Mouse (Mus musculus) heart, adult 18-20 months (tissue): ENCODE measurements around the gene Ap3d1. TPM values are rescaled to one million over a fixed set of nuclear protein-coding genes. Genes with fewer than 3 reads are reported as not detected.
A peak's percentile ranks its signal among the peaks of the same experiment; 100 is the strongest.

Source experiments
- DNase-seq, 2 experiments: peaks; one replicate each; pipeline ENCODE4 v3.0.0; 2021 to 2022; ENCODE audit warnings: mixed read lengths in 1 of 2
- long read RNA-seq, 2 experiments: library from polyadenylated mRNA; stranded (forward); transcript quantifications; one replicate each; pipeline ENCODE4 v2.0.0; 2021
- total RNA-seq, 2 experiments: library from RNA; stranded (reverse); gene quantifications; 2 replicates each; pipeline ENCODE4 v1.2.3; 2021

The Ap3d1 gene
- 10 to 100 TPM; 42.3 to 45.0 TPM for total RNA-seq
- long read RNA-seq, experiment 1, full-length matches to known transcripts, result 3 of 9 reads
- long read RNA-seq, experiment 1, partial matches to known transcripts, result 3 of 9 reads
- long read RNA-seq, experiment 1, other reads (novel, unspliced or antisense), result 3 of 9 reads
- long read RNA-seq, experiment 2, full-length matches to known transcripts, result 5 of 11 reads
- long read RNA-seq, experiment 2, partial matches to known transcripts, result 5 of 11 reads
- long read RNA-seq, experiment 2, other reads (novel, unspliced or antisense), result 1 of 11 reads

DNA sequence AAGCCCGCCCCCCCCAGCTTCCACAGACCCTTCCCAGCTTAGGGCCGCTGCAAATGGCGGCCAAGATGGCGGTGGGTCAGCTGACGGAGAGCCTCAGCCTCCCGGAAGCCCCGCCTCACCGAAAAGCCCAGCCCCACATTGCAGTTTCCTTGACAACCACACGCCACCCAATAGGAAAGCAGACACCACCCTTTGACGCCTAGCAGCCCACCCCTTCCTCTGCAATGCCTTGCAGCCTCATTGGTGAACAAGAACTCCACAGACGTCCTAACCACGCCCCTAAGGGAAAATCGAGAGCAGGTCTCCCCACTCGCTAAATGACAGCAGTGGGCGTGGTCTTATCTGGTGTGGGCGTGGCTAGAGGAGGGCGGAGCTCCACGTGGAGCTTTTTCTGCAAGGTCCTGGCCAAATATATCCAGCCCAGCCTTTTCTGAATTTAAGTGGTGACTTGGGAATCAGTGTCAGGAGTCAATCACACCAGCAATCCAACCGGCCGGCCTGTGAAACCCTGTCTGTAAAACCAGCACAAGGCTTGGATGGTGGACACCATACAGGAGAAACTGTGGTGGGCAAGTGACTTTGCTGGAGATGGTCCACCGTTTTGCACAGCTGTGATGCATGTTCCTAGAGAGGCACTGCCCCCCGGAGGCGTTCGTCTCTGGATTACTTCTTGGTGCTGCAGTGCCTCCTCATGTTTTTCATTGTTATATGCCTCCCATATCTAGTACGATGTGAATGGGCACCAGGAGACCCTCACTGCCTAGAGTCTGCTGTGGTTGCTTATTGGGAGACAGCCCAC, at the start of gene Ap3d1:
Gene Ap3d1, minus strand, starts transcription at position 85 of the 799 bp plus-strand sequence.
- peak; percentile 99 to 100 for DNase-seq

DNA sequence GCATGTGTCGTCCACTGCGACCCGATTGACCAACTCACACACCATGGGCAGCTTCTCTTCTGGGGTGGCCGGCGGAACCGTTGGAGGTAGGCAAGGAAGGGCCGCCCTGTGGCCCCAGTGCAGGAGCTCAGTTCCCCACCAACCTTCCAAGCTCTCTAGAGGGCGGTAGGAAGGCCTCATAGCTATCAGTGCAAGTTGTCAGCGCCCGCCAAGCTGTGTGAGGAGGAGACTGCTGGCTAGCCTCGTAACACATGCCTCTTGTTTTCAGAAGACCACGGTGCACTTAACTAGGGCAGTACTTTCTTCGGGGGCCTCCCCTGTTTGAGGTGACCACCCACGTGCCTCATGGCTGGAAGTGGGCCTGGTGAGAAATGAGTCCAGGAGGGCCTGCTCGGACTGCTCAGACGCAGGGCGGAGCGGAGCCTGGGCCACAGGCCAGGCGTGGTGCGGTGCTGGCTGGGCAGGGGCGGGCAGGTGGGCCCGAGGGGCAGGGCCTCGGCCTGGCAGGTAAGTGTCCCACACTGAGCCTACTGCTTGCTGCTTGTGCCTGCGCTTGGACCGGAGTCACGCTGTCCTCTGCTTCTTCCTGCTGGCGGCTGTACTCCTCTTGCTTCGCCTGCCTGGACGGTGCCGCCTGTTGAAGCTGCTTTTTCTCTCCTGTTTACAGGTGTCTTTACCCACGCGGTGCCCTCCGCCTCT, 49.6 kb upstream of the Ap3d1 start:
- peak in 1 of 2 experiments; percentile 48 for DNase-seq

DNA sequence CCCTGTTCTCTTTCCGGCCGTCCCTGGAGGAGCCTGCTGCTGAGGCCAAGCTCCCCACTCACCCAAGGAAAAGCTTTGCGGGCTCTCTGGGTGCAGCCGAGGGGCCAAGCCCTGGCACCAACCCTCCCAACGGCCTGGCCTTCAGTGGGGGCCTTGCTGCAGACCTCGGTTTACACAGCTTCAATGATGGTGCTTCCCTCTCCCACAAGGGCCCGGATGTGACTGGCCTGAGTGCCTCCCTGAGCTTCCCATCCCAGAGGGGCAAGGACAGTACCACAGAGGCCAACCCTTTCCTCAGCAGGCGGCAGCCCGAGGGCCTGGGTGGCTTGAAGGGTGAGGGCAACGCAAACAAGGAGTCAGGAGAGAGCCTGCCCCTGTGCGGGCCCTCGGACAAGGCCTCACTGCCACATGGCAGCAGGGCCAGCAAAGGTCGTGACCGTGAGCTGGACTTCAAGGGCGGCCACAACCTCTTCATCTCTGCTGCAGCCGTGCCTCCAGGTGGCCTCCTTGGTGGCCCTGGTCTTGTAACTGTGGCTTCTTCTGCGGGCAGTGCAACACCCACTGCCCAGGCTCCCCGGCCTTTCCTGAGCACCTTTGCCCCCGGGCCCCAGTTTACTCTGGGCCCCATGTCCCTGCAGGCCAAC, 48.8 kb upstream of the Ap3d1 start:
- no peak for DNase-seq

DNA sequence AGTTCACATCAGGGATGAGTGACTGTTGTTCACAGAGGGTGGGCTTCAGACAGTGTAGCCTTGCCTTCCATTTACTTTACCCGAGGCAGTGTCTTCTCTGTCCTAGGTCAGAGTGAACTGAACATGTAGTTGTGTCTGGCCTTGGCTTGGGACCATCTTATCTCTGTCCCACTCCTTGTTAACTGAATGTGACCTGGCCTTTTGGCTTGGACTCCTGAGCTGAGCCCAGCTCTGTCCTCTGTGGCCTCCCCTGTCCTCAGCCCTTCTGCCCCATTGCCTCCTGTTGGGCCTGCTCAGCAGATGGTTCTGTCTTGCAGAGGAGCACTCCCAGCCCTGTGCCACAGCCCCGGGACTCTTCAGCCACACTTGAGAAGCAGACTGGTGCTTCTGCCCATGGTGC, 45.5 kb upstream of the Ap3d1 start:
- peak; percentile 60 to 82 for DNase-seq

DNA sequence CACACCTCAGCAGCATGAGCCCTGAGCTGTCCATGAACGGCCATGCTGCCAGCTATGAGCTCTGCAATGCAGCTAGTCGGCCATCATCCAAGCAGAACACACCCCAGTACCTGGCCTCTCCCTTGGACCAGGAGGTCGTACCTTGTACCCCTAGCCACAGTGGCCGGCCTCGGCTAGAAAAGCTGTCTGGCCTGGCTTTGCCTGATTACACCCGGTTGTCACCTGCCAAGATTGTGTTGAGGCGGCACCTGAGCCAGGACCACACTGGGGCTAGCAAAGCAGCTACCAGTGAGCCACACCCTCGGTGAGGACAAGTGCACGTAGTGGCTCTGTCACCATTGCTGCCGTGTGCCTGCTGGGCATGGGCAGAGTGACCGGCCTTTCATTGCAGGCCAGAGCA, 43.9 kb upstream of the Ap3d1 start:
- no peak for DNase-seq

DNA sequence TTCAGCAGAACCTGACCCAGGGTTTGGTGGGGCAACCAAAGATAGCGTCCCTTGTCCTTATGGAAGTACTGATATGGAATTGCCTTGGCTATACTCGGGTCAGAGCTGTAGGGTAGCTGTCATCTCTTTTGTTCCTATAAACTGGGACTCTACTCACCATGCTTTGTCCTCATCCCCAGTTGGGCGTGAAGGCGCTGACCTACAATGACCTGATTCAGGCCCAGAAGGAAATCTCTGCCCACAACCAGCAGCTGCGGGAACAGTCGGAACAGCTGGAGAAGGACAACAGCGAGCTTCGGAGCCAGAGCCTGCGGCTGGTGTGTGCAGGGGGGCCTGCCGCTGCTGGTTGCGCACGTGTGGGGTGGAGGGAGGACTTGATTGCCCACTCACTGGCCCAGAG, 42.8 kb upstream of the Ap3d1 start:
- peak; percentile 44 to 59 for DNase-seq

DNA sequence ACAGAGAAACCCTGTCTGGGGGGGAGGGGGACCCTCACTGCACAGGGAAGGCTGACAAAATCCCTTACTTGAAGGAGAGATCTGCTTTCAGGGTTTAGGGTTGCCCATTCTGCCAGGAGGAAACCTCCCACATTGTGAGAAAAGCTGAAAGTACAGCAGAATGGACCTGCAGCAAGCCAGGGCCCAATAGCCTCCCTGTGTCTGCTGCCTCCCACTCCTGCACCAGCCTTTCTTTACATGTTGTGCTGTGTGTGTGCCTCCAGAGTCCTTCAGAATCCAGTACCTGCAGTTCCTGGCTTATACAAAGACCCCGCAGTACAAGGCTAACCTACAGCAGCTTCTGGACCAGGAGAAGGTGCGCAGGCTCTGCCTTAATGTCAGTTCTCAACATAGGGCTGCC, 42.2 kb upstream of the Ap3d1 start:
- DNase-seq, result no peak

DNA sequence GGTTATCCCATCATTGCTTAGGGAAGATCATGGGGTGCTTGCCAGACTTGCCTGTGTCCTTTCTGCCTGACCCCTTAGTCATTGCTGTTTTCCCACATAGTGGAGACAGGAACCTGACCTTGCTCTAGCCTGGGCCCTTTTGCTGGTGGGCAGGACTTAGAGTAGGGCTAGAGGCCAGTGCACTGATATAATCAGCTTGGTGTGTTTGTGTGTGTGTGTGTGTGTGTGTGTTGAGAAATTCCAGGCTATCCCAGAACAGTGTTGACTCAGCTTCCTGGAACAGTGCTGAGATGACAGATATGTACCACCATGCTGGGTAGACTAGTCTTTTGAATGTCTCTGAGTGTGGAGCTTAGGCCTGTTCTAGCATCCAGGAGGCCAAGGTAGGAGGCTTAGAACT, 37.5 kb upstream of the Ap3d1 start:
- no peak for DNase-seq

DNA sequence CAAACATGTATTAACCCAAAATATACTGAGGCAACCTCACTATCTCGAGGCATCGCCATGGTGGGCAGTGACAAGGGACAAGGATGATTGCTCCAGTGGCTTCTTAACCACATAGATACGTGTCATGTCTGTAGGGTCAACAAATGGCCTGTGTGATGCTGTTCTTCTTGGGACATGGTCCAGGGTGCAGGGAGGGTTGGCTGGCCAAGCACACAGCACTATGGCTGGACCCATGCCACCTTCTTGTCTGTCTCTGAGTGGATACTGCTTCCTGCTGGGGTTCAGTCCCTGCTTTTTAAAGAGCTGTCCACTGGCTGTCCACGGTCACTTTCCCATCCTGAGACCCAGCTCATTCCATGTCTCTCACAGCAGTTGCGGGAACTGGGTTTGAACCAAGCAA, 35.1 kb upstream of the Ap3d1 start:
- peak in 1 of 2 experiments; percentile 42 for DNase-seq

DNA sequence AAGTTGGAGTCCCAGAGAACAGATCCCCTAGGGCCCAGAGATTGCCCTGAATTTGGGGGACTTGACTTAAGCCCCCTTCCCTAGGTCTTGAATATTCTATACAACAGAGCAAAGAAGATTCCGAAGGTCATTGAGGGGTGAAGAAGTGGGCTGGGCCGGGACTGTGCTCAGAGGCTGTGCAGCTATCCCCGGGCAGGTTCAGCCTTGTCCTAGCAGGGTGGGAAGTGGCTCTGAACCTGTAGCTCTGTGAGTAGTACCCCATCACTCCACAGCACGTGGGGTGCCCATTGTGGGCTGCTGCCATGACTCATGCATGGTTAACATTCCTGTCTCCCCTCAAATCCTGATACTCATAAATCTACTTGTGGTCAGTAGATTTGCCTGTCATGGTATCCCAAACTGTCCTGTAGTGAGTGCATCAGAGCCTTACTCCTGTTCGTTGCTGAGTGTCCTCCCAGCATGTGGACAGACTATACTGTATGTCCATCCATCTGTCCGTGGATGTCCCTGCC, 34.4 kb upstream of the Ap3d1 start:
- DNase-seq, result no peak

DNA sequence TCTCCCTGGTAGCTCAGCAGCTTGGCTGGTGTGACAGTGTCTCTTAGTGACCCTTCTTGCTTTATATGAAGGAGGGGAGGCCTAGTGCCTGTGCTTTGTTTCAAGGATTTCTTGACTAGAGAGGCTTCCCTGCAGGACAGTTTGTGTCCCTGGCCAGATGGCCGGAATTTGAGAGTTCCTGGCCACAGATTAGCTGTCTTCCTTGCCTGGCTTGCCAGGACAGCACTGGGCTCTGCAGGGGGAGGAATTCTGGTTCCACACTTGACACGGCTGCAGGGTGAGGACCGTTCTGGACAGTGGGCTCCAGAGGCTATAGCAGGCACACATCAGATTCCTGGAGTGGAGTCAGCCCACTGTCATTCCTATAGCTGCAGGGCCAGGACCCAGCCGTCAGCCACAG, 33.7 kb upstream of the Ap3d1 start:
- no peak for DNase-seq

DNA sequence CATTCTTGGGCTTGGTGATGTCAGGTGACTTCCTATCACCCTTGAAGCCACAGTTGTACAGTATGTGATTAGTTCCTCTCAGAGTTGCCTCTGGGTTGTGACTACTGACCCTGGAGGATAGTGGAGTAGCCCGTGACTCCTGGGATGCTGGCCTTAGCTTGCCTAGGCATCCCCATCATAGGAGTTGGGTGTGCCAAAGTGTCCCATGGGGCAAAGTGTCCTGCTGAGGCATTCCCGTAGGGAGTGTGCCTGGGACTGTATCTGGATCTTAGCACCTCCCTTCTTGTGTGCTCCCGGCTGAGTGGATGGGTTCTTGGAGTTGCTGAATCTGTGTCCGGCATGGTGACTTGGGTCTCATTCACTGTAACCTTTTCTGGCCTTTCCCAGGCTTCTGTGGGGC, 32.9 kb upstream of the Ap3d1 start:
- no peak for DNase-seq

DNA sequence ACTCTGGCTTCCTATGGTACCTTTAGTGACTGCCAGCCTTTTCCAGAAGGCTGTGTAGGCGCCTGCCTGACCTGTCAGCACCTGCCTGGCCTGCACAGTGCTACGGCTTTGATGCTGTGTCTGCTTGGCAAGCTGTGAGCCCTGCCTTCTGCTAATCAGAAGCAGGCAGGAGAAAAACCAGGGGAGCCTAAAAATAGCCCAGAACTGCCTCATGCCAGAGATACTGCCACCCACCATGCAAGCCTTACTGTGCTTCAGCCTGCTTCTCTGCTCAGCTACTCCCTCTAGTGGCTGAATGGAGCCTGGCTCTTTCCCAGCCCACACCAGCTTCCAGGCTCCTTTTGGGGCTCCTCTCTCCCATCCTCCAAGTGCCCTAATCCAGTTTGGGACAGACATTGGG, 32.5 kb upstream of the Ap3d1 start:
- DNase-seq, result peak; percentile 90

DNA sequence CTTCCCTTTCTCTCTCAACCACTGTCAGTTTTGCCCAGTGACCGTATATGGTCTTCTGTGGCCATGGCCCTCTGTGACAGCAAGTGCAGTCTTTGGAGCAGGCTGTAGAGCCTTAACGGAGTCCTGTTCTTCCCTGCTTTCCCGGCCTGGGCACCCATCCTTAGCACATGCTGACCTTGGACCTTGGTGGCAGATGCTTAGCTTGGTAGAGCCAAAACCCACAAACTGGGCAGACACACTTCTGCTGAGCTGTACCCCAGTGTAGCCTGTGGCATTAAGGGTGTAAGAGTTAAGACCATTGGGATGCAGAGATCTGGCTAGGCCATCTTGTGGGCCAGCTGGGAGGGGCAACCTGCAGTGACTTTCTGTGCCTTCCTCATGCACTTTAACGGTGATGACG, 31.8 kb upstream of the Ap3d1 start:
- no peak for DNase-seq

DNA sequence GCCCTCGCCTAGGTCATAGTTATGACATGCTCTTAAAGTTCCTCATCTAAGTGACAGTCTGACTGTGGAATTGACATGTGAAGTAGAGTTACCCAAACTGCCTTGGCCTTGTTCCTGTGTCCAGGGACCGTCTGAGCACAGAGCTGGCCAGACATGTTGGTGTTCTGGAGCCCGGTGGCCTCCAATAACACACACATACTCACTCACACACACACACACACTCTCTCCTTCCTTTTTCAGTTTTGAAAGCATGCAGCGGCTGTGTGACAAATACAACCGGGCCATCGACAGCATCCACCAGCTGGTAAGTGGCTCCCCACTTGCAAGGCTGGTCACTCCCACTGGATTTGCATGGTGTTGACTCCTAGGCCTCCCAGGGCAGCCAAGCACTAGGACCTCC, 26.3 kb upstream of the Ap3d1 start:
- DNase-seq, result no peak

DNA sequence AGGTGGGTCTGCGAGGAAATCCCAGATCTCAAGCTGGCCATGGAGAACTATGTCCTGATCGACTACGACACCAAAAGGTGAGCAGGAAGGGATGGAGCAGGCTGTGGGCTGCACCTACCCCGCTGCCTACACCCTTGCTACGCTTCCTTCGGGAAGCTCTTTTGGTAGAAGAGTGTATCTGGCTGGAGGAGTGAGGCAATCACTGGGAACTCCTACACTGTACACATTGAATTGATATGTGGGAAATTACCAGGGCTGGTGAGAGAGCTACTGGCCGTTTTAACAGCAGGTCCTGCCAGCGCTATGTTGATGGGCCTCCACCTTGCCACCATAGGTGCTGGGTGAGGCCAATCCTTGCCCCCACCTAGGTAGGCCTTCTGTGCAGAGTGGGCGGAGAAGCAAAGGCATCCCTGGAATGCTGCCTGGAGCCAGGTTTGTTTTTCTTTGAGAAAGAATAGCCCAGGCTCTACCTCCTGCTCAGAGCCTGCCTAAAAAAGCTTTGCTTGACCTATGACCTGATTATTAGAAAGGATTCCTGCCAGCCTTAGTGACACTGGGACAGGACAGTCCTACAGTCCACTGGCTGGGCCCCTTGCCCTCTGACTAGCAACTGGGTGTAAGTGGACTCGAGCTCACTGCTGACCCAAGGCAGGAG, 24.2 kb upstream of the Ap3d1 start:
- peak in 1 of 2 experiments; percentile 45 for DNase-seq

DNA sequence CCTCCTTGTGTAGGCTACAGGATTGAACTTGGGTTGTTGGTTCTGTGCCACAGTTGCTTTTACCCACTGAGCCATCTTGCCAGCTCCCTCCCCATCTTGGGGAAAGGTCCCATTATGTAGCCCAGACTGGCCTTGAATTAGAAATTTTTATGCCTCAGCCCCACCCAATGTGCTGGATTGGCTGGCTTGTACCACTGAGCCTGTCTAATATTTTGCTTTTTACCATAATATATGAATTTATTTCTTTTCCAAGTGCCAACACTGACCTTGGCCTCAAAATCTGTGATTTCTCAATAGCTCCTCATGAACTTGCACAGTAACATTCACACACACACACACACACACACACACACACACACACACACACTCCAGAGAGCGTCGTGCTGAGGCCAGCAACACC, 23.7 kb upstream of the Ap3d1 start:
- no peak for DNase-seq

DNA sequence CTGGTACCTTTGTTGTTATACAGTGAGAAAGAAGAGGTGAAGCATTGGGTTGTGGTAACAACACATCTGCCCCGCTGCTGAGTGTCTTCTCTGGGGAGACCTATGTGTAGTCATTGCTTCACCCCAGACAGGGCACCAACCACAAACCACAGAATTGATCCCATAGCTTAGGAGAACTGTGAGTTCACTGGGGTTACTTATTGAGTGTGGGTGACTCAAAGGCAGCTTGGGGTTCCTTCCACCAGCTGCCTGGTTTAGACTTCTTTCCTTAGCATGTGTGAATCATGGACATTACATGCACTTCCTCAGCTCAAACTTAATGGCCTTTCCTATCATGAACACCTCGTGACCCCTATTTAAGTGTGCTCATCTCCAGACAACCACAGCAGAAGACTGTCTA, 21.4 kb upstream of the Ap3d1 start:
- no peak for DNase-seq

DNA sequence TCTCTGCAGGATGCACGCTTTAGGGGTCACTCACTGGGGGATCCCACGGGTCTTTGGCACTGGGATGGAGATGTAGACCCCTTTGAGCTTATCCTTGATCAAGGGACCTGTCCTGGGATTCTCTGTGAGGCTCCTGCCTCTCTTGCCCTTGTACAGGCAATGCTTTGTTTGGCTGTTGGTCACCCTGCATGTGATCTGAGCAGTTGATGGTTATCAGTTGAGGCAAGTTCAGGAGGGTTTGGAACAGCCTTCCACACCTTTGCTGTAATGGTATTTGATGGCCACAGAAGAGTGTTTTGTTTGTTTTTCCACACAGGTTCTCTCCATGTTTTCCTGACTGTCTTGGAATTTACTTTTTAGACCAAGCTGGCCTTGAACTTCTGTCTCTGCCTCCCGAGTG, 19.8 kb upstream of the Ap3d1 start:
- DNase-seq, result no peak

DNA sequence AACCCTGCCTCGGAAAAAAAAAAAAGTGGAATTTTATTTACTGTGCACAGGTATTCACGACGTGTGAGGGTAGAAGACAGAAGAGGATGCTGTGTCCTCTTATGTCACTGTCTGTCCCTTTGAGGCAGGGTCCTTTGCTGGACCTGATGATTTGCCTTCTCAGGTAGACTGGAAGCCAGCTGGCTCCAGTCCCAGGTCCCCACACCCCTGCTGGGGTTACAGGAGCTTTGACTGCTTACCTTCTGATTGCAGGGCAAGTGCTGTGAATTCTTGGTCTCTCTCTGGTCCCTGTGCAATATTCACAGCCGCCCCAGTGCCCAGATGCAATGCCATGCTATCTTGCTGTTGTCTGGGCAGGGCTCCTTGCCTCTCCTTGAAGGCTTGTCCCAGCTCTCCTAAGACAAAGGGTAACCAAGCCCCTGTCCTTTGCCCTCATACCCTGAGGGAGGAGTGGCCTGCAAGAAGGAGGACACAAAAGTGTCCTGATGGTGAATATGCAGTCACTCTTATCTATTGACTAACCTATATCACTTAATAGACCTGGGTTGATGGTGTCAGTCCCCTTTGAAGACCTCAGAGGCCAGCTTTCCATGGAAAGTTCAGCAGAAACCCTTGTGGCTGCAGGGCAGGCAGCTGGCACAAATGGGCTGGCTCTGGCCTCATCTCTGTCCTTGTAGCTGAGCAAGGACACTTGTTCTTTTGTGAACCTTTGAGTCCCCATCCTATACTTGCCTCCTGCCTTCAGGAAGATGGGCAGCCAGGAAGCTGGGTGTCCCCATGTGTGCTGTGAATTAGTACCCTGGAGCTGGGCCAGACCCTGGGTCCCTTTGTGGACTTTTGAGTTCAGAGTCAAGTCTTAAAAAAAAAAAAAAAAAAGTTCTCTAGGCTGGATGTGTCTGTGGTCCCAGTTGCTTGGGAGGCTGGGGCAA, 18.8 kb upstream of the Ap3d1 start:
- DNase-seq, result no peak

DNA sequence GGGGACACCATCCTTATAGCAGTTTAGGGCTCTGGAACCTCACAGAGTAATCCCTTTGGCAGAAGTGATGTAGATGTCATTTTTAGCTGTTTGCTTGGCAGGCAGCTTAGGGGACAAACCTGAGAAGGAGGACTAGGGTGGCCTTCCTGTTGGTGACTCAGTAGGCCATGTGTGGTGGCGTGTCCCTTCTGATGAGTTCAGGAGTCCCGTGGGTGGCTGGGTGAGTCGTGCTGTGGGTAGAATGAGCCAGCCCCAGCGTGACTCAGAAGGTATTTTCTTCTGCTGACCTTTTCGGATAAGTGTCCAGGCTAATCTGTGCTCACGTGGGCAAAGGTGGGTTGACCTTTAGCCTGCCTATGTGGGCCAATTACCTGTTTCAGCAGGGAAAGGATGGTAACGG, 16.6 kb upstream of the Ap3d1 start:
- DNase-seq, result no peak
